Mouse (Mus musculus) forebrain, embryonic 10.5 days (tissue): ENCODE measurements around the gene Stxbp5l. TPM values are rescaled to one million over a fixed set of nuclear protein-coding genes. Genes with fewer than 3 reads are reported as not detected.

ENCODE experiments used
- DNase-seq: peaks from one replicate; pipeline ENCODE4 v3.0.0-alpha.2; 2017; ENCODE audit warnings: low spot score; ENCODE audit errors: extremely low spot score
- H3K27ac ChIP-seq: fragments of 300-500 bp; sonication (generic); 2 replicates; pipeline ENCODE4 v1.5.1; 2016; ENCODE audit warnings: mild to moderate bottlenecking
- H3K27me3 ChIP-seq: fragments of 300-500 bp; sonication (generic); 2 replicates; pipeline ENCODE4 v1.6.1; 2016; ENCODE audit warnings: mild to moderate bottlenecking; ENCODE audit not compliant: poor library complexity, severe bottlenecking
- H3K36me3 ChIP-seq: fragments of 300-500 bp; sonication (generic); replicated peaks from 2 replicates; pipeline ENCODE4 v1.6.1; 2016; ENCODE audit warnings: mild to moderate bottlenecking, moderate library complexity
- H3K4me1 ChIP-seq: fragments of 300-500 bp; sonication (generic); 2 replicates; pipeline ENCODE4 v1.6.1; 2016
- H3K4me3 ChIP-seq: fragments of 300-500 bp; sonication (generic); 2 replicates; pipeline ENCODE4 v1.5.1; 2016; ENCODE audit warnings: mild to moderate bottlenecking, moderate library complexity
- H3K9me3 ChIP-seq: fragments of 300-500 bp; sonication (generic); 2 replicates; pipeline ENCODE4 v1.6.1; 2016; ENCODE audit warnings: mild to moderate bottlenecking, moderate library complexity
- WGBS: fragments of 180-500 bp; shearing (Covaris S2); methylation state at CpG from one replicate; pipeline ENCODE4 v1.1.7; 2016; 5-methylcytosine and 5-hydroxymethylcytosine counted together
- polyA plus RNA-seq: library from polyadenylated mRNA; unstranded; fragments of >200 nt; fragmentation: Nextera tagmentation; extraction: Ambion mirVana; gene quantifications from 2 replicates; pipeline ENCODE4 v1.2.1, GENCODE M21; 2016

The Stxbp5l gene
- polyA plus RNA-seq = 1.2 and 1.3 TPM in 2 replicates

GRCm38 (mm10) chr16:37384821-37385344 is at the start of gene Stxbp5l:
Gene Stxbp5l, minus strand, starts transcription at chr16:37384962.
- DNase-seq = peak; percentile 89
- Histone ChIP-seq H3K27me3 (peaks cover 40% of the 10 kb centered on the region), H3K4me3 (peak within 1 kb of the TSS; percentile 78), H3K9me3 (no peaks in the 10 kb centered on the region), H3K27ac (peak within 1 kb of the TSS; percentile 79), H3K4me1 (peaks cover 17% of the 10 kb centered on the region), H3K36me3 (no peaks in the 10 kb centered on the region)
- WGBS = under 1% methylated on average over 33 of the region's 33 CpGs

- WGBS = 79% methylated on average over 5 of the region's 5 CpGs
- H3K27me3 ChIP-seq = no peaks in the 10 kb centered on the region
- no peak for DNase-seq
- no peak overlapping the region for H3K27ac ChIP-seq
- no peak overlapping the region for H3K4me3 ChIP-seq
- H3K36me3 ChIP-seq = no peaks in the 10 kb centered on the region
- H3K9me3 ChIP-seq = no peaks in the 10 kb centered on the region
- no peaks in the 10 kb centered on the region for H3K4me1 ChIP-seq
These were observed 48.8 kb upstream of the Stxbp5l start for GRCm38 (mm10) chr16:37433418-37434204.

- H3K27ac ChIP-seq = no peak overlapping the region
- no peak for DNase-seq
- no peaks in the 10 kb centered on the region for H3K4me1 ChIP-seq
- no peaks in the 10 kb centered on the region for H3K36me3 ChIP-seq
- no peaks in the 10 kb centered on the region for H3K27me3 ChIP-seq
- H3K9me3 ChIP-seq = no peaks in the 10 kb centered on the region
- 85% methylated on average over 1 of the region's 1 CpGs for WGBS
- no peak overlapping the region for H3K4me3 ChIP-seq
These were observed 40.7 kb upstream of the Stxbp5l start for GRCm38 (mm10) chr16:37425434-37425833.

- no peaks in the 10 kb centered on the region for H3K36me3 ChIP-seq
- no peaks in the 10 kb centered on the region for H3K4me1 ChIP-seq
- no peak overlapping the region for H3K4me3 ChIP-seq
- no peaks in the 10 kb centered on the region for H3K27me3 ChIP-seq
- DNase-seq = no peak
- no peaks in the 10 kb centered on the region for H3K9me3 ChIP-seq
- 90% methylated on average over 5 of the region's 5 CpGs for WGBS
- H3K27ac ChIP-seq = no peak overlapping the region
These were observed 38.1 kb upstream of the Stxbp5l start for GRCm38 (mm10) chr16:37422874-37423273.

- Histone ChIP-seq H3K4me3 (no peak overlapping the region), H3K9me3 (no peaks in the 10 kb centered on the region), H3K27me3 (no peaks in the 10 kb centered on the region), H3K27ac (no peak overlapping the region), H3K36me3 (no peaks in the 10 kb centered on the region), H3K4me1 (no peaks in the 10 kb centered on the region)
- DNase-seq = no peak
- WGBS = 92% methylated on average over 3 of the region's 3 CpGs
These were observed 37.1 kb upstream of the Stxbp5l start for GRCm38 (mm10) chr16:37421851-37422250.

GRCm38 (mm10) chr16:37420512-37420911 is 35.8 kb upstream of the Stxbp5l start:
- WGBS = 92% methylated on average over 2 of the region's 2 CpGs
- no peak for DNase-seq
- no peaks in the 10 kb centered on the region for H3K4me1 ChIP-seq

GRCm38 (mm10) chr16:37405536-37405935 is 20.8 kb upstream of the Stxbp5l start:
- Histone ChIP-seq H3K36me3 (no peaks in the 10 kb centered on the region), H3K27me3 (no peaks in the 10 kb centered on the region), H3K27ac (no peak overlapping the region), H3K9me3 (no peaks in the 10 kb centered on the region), H3K4me3 (no peak overlapping the region), H3K4me1 (0 out of 2 replicates have a peak, but pooled peaks cover 5% of the 10 kb centered on the region)
- 84% methylated on average over 4 of the region's 4 CpGs for WGBS
- no peak for DNase-seq

More at GRCm38 (mm10) chr16:37420512-37420911, 35.8 kb upstream of the Stxbp5l start:
- H3K9me3 ChIP-seq = no peaks in the 10 kb centered on the region
- H3K36me3 ChIP-seq = no peaks in the 10 kb centered on the region
- no peak overlapping the region for H3K4me3 ChIP-seq
- no peak overlapping the region for H3K27ac ChIP-seq
- no peaks in the 10 kb centered on the region for H3K27me3 ChIP-seq

GRCm38 (mm10) chr16:37404922-37405321 is 20.2 kb upstream of the Stxbp5l start:
- no peaks in the 10 kb centered on the region for H3K36me3 ChIP-seq
- 64% methylated on average over 1 of the region's 1 CpGs for WGBS
- DNase-seq = no peak

GRCm38 (mm10) chr16:37389964-37390363 is 5.2 kb upstream of the Stxbp5l start:
- H3K27me3 ChIP-seq = peaks cover 9% of the 10 kb centered on the region
- no peak for DNase-seq
- H3K4me3 ChIP-seq = no peak overlapping the region
- H3K36me3 ChIP-seq = no peaks in the 10 kb centered on the region
- H3K9me3 ChIP-seq = no peaks in the 10 kb centered on the region
- H3K27ac ChIP-seq = no peak overlapping the region
- peaks cover 4% of the 10 kb centered on the region for H3K4me1 ChIP-seq

More at GRCm38 (mm10) chr16:37404922-37405321, 20.2 kb upstream of the Stxbp5l start:
- Histone ChIP-seq H3K4me1 (0 out of 2 replicates have a peak, but pooled peaks cover 5% of the 10 kb centered on the region), H3K4me3 (no peak overlapping the region), H3K27me3 (no peaks in the 10 kb centered on the region), H3K9me3 (no peaks in the 10 kb centered on the region), H3K27ac (no peak overlapping the region)

GRCm38 (mm10) chr16:37389201-37389905 is 4.6 kb upstream of the Stxbp5l start:
- Histone ChIP-seq H3K27ac (no peak overlapping the region), H3K4me3 (no peak overlapping the region), H3K4me1 (peaks cover 11% of the 10 kb centered on the region), H3K9me3 (no peaks in the 10 kb centered on the region), H3K36me3 (no peaks in the 10 kb centered on the region), H3K27me3 (peaks cover 14% of the 10 kb centered on the region)
- DNase-seq = no peak
- WGBS = 92% methylated on average over 4 of the region's 4 CpGs

GRCm38 (mm10) chr16:37384369-37384768 is 393 bp downstream of the Stxbp5l start:
- no peak for DNase-seq

GRCm38 (mm10) chr16:37383426-37383825 is 1.3 kb downstream of the Stxbp5l start:
- 51% methylated on average over 4 of the region's 4 CpGs for WGBS
- Histone ChIP-seq H3K4me1 (peaks cover 17% of the 10 kb centered on the region), H3K36me3 (no peaks in the 10 kb centered on the region), H3K27ac (no peak overlapping the region), H3K27me3 (peaks cover 40% of the 10 kb centered on the region), H3K9me3 (no peaks in the 10 kb centered on the region), H3K4me3 (0 out of 2 replicates have a peak overlapping the region, but pooled peaks have one; percentile 78)
- no peak for DNase-seq

More at GRCm38 (mm10) chr16:37384369-37384768, 393 bp downstream of the Stxbp5l start:
- Histone ChIP-seq H3K4me1 (peaks cover 17% of the 10 kb centered on the region), H3K36me3 (no peaks in the 10 kb centered on the region), H3K9me3 (no peaks in the 10 kb centered on the region), H3K4me3 (peak overlapping the region; percentile 78), H3K27me3 (peaks cover 40% of the 10 kb centered on the region), H3K27ac (peak overlapping the region; percentile 79)
- WGBS = under 1% methylated on average over 30 of the region's 30 CpGs

- Histone ChIP-seq H3K27ac (no peak overlapping the region), H3K4me3 (no peak overlapping the region), H3K36me3 (no peaks in the 10 kb centered on the region), H3K27me3 (no peaks in the 10 kb centered on the region), H3K4me1 (peaks cover 7% of the 10 kb centered on the region), H3K9me3 (no peaks in the 10 kb centered on the region)
- DNase-seq = no peak
- 85% methylated on average over 1 of the region's 1 CpGs for WGBS
These were observed 12.0 kb downstream of the Stxbp5l start for GRCm38 (mm10) chr16:37372716-37373115.
